Mouse (Mus musculus) cerebellum, adult 11-12 months (tissue): Measurements from ENCODE around the gene Oxsr1.
A peak's percentile ranks its signal among the peaks of the same experiment; 100 is the strongest.
"Not testable (repeated sequence)": the region's sequence is repeated elsewhere in the genome, so short reads cannot be mapped to it uniquely, and the experiment has no call there.

ENCODE experiments used
- DNase-seq: peaks from one replicate; pipeline ENCODE4 v3.0.0; 2022

Oxsr1 gene

GRCm38 (mm10) chr9:119322289-119323259, at the start of gene Oxsr1:
Gene Oxsr1 (minus strand): TSS chr9:119322427.
- DNase-seq = peak; percentile 100

- no peak for DNase-seq
Observed at GRCm38 (mm10) chr9:119371251-119371650, 49.0 kb upstream of the Oxsr1 start.

- DNase-seq = not testable (repeated sequence)
Observed at GRCm38 (mm10) chr9:119370770-119371169, 48.5 kb upstream of the Oxsr1 start.

- DNase-seq = no peak
Observed at GRCm38 (mm10) chr9:119368367-119368766, 46.1 kb upstream of the Oxsr1 start.

- no peak for DNase-seq
Observed at GRCm38 (mm10) chr9:119365284-119365683, 43.1 kb upstream of the Oxsr1 start, which contains the start of gene Slc22a14. Gene Slc22a14 (minus strand): TSS chr9:119365553.

- no peak for DNase-seq
Observed at GRCm38 (mm10) chr9:119363229-119363628, 41.0 kb upstream of the Oxsr1 start.

GRCm38 (mm10) chr9:119361416-119361815, 39.2 kb upstream of the Oxsr1 start:
- no peak for DNase-seq

GRCm38 (mm10) chr9:119358058-119358429, 35.8 kb upstream of the Oxsr1 start:
- DNase-seq = no peak

GRCm38 (mm10) chr9:119357331-119358057, 35.3 kb upstream of the Oxsr1 start, which contains the start of gene Xylb:
Gene Xylb (plus strand): TSS chr9:119357381.
- DNase-seq = peak; percentile 90

GRCm38 (mm10) chr9:119355943-119356342, 33.7 kb upstream of the Oxsr1 start:
- no peak for DNase-seq

GRCm38 (mm10) chr9:119353926-119354325, 31.7 kb upstream of the Oxsr1 start:
- no peak for DNase-seq

GRCm38 (mm10) chr9:119352060-119352459, 29.8 kb upstream of the Oxsr1 start:
- peak; percentile 67 for DNase-seq

GRCm38 (mm10) chr9:119350947-119351705, 28.9 kb upstream of the Oxsr1 start:
- DNase-seq = no peak

- DNase-seq = no peak
Observed at GRCm38 (mm10) chr9:119350531-119350930, 28.3 kb upstream of the Oxsr1 start.

GRCm38 (mm10) chr9:119346376-119346775, 24.1 kb upstream of the Oxsr1 start:
- DNase-seq = no peak

- DNase-seq = no peak
Observed at GRCm38 (mm10) chr9:119342728-119343127, 20.5 kb upstream of the Oxsr1 start.

GRCm38 (mm10) chr9:119340909-119341816, 18.9 kb upstream of the Oxsr1 start, which contains the start of gene Myd88:
Gene Myd88 (minus strand): TSS chr9:119341411.
- DNase-seq = peak; percentile 93

- DNase-seq = no peak
Observed at GRCm38 (mm10) chr9:119340212-119340580, 18.0 kb upstream of the Oxsr1 start.

GRCm38 (mm10) chr9:119339558-119340211, 17.5 kb upstream of the Oxsr1 start, which contains the start of gene Acaa1a:
Gene Acaa1a (plus strand): TSS chr9:119339676.
- DNase-seq = peak; percentile 80

- DNase-seq = no peak
Observed at GRCm38 (mm10) chr9:119339106-119339505, 16.9 kb upstream of the Oxsr1 start.

- no peak for DNase-seq
Observed at GRCm38 (mm10) chr9:119338350-119338749, 16.1 kb upstream of the Oxsr1 start.
